Mouse (Mus musculus): Measurements from ENCODE around the gene Adcy7.

- no peak for TF ChIP-seq CTCF (IDR thresholded peaks at IDR 0.05; ENCODE audit: insufficient read depth, low read depth, low read length)
- TF ChIP-seq POLR2A (IDR thresholded peaks at IDR 0.05; ENCODE audit: insufficient read depth, low read depth, low read length): no peak
Observed at GRCm38 (mm10) chr8:88236666-88237065, 35.5 kb upstream of the Adcy7 start.
